Mouse (Mus musculus) midbrain, embryonic 12.5 days (tissue): ENCODE measurements around the gene Hsd17b6. TPM values are rescaled to one million over a fixed set of nuclear protein-coding genes. Genes with fewer than 3 reads are reported as not detected.
"Not testable (repeated sequence)": the region's sequence is repeated elsewhere in the genome, so short reads cannot be mapped to it uniquely, and the experiment has no call there.

ENCODE experiments used
- ATAC-seq: fragments of 200-750 bp; cut with Nextera tagmentation; 2 replicates; pipeline ENCODE4 v1.8.0; 2017; ENCODE audit warnings: low read depth, moderate TSS enrichment, moderate library complexity; ENCODE audit not compliant: low FRiP score
- H3K27ac ChIP-seq: fragments of 300-500 bp; sonication (generic); replicated peaks from 2 replicates; pipeline ENCODE4 v1.5.1; 2016; ENCODE audit warnings: mild to moderate bottlenecking
- H3K27me3 ChIP-seq: fragments of 300-500 bp; sonication (generic); 2 replicates; pipeline ENCODE4 v1.6.1; 2016; ENCODE audit warnings: mild to moderate bottlenecking
- H3K36me3 ChIP-seq: fragments of 300-500 bp; sonication (generic); 2 replicates; pipeline ENCODE4 v1.6.1; 2016
- H3K4me1 ChIP-seq: fragments of 300-500 bp; sonication (generic); 2 replicates; pipeline ENCODE4 v1.6.1; 2016
- H3K4me2 ChIP-seq: fragments of 300-500 bp; sonication (generic); replicated peaks from 2 replicates; pipeline ENCODE4 v1.6.1; 2016; ENCODE audit warnings: mild to moderate bottlenecking, moderate library complexity
- H3K4me3 ChIP-seq: fragments of 300-500 bp; sonication (generic); 2 replicates; pipeline ENCODE4 v1.5.1; 2016; ENCODE audit warnings: mild to moderate bottlenecking
- H3K9ac ChIP-seq: fragments of 300-500 bp; sonication (generic); replicated peaks from 2 replicates; pipeline ENCODE4 v1.6.1; 2016; ENCODE audit warnings: mild to moderate bottlenecking, moderate library complexity
- H3K9me3 ChIP-seq: fragments of 300-500 bp; sonication (generic); 2 replicates; pipeline ENCODE4 v1.6.1; 2016; ENCODE audit warnings: mild to moderate bottlenecking
- WGBS: fragments of 180-500 bp; shearing (Covaris S2); methylation state at CpG from one replicate; pipeline ENCODE4 v1.1.7; 2016; 5-methylcytosine and 5-hydroxymethylcytosine counted together
- polyA plus RNA-seq: library from polyadenylated mRNA; unstranded; fragments of >200 nt; fragmentation: Nextera tagmentation; extraction: Ambion mirVana; gene quantifications from 2 replicates; pipeline ENCODE4 v1.2.1, GENCODE M21; 2016

Gene Hsd17b6
- polyA plus RNA-seq, result not detected in 2 replicates

DNA sequence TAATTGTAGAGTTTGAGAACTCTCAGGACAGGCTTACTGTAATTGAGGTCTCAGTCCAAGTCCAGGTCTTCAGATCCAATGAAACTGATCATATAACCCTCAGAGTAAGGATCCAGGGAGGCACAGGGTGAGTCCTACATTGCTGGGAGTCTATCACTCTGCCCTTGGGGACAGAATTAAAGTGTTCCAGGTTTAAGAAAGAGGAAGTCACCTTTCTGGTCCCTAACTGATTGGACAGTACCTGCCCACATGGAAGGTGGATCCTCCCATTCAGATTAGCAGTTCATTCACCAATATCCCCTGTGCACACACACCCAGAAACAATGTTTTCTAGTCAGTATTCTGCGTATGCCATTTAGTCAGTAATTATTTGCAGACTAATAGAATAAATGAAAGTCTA lies at the start of gene Hsd17b6:
Hsd17b6 (minus strand) TSS at position 166 of the 400 bp plus-strand sequence.
- Histone ChIP-seq H3K9ac (no peak within 1 kb of the TSS), H3K9me3 (no peaks in the 10 kb centered on the region), H3K4me3 (no peak within 1 kb of the TSS), H3K4me2 (no peak within 1 kb of the TSS), H3K4me1 (no peaks in the 10 kb centered on the region), H3K27me3 (no peaks in the 10 kb centered on the region), H3K36me3 (no peaks in the 10 kb centered on the region), H3K27ac (no peak within 1 kb of the TSS)
- ATAC-seq, result no peak
- 94% methylated on average over 1 of the region's 1 CpGs for WGBS

DNA sequence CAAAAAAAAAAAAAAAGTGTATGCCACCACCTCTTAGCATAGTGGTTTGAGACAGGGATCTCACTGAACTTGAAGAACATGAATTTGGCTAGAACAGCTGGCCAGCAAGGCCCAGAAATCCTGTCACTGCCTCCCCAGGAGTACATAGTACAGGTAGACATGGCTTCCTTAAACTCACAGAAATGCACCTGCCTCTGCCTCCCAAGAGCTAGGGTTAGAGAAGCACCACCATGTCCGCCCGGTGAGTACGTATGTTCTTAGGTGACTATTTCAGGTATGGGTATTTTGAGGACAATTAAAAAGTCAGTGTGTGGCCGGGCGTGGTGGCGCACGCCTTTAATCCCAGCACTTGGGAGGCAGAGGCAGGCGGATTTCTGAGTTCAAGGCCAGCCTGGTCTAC lies 45.6 kb upstream of the Hsd17b6 start:
- Histone ChIP-seq H3K9ac (no peak overlapping the region), H3K27ac (no peak overlapping the region), H3K36me3 (peaks cover 35% of the 10 kb centered on the region), H3K4me3 (no peak overlapping the region), H3K4me1 (peaks cover 5% of the 10 kb centered on the region), H3K27me3 (no peaks in the 10 kb centered on the region), H3K9me3 (no peaks in the 10 kb centered on the region), H3K4me2 (no peak overlapping the region)
- ATAC-seq, result no peak
- WGBS, result 92% methylated on average over 8 of the region's 8 CpGs

DNA sequence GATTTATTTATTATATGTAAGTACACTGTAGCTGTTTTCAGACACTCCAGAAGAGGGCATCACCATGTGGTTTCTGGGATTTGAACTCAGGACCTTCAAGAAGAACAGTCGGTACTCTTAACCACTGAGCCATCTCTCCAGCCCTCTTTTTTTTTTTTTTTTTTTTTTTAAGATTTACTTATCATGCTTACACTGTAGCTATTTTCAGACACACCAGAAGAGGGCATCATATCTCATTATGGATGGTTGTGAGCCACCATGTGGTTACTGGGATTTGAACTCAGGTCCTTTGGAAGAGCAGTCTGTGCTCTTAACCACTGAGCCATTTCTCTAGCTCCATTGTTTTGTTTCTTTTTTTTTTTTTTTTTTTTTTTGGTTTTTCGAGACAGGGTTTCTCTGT lies 44.7 kb upstream of the Hsd17b6 start:
- not testable (repeated sequence) for H3K4me3 ChIP-seq
- H3K36me3 ChIP-seq, result peaks cover 42% of the 10 kb centered on the region

DNA sequence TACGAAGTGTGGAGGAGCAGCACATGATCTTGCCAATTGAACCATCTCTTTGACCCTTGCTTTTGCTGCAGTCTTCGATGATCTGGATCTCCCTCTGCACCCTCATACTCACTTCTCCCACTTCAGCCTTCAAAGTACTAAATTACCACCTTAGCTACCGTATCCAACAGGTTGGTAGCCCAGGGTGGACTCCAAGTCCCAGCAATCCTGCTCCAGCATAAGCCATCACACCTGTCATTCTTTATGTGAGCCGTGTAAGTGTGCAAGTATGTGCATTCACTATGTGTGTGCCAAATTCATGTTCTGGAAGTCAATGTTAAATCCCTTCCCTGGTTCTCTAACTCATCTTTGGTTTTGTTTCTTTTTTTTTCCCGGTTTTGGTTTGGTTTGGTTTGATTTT lies 44.2 kb upstream of the Hsd17b6 start:
- Histone ChIP-seq H3K9ac (no peak overlapping the region), H3K36me3 (peaks cover 47% of the 10 kb centered on the region), H3K27ac (no peak overlapping the region), H3K4me1 (no peaks in the 10 kb centered on the region), H3K4me2 (no peak overlapping the region), H3K4me3 (no peak overlapping the region), H3K9me3 (no peaks in the 10 kb centered on the region), H3K27me3 (no peaks in the 10 kb centered on the region)
- 98% methylated on average over 5 of the region's 5 CpGs for WGBS
- no peak for ATAC-seq

More for the DNA sequence above, 44.7 kb upstream of the Hsd17b6 start:
- not testable (repeated sequence) for H3K4me1 ChIP-seq, H3K9me3 ChIP-seq, H3K9ac ChIP-seq, ATAC-seq, H3K4me2 ChIP-seq, H3K27ac ChIP-seq, H3K27me3 ChIP-seq
- 95% methylated on average over 1 of the region's 2 CpGs for WGBS

DNA sequence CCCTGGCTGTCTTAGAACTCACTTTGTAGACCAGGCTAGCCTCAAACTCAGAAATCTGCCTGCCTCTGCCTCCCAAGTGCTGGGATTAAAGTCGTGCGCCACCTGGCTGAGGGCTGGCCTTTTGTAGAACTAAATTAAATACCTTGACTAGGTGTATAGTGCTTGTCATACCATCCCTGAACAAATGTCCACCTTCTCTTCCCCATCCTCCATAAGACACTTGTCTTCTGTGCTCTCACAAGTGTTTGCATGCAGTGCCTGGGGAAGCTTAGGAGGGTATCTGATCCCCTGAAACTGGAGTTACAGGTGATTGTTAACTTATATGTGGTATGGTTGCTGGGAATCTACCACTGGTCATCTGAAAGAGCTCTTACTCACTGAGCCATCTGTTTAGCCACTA lies 42.9 kb upstream of the Hsd17b6 start:
- Histone ChIP-seq H3K4me1 (no peaks in the 10 kb centered on the region), H3K9me3 (no peaks in the 10 kb centered on the region), H3K27ac (no peak overlapping the region), H3K36me3 (peaks cover 59% of the 10 kb centered on the region), H3K27me3 (no peaks in the 10 kb centered on the region), H3K9ac (no peak overlapping the region), H3K4me3 (no peak overlapping the region), H3K4me2 (no peak overlapping the region)
- 92% methylated on average over 2 of the region's 2 CpGs for WGBS
- ATAC-seq, result no peak

DNA sequence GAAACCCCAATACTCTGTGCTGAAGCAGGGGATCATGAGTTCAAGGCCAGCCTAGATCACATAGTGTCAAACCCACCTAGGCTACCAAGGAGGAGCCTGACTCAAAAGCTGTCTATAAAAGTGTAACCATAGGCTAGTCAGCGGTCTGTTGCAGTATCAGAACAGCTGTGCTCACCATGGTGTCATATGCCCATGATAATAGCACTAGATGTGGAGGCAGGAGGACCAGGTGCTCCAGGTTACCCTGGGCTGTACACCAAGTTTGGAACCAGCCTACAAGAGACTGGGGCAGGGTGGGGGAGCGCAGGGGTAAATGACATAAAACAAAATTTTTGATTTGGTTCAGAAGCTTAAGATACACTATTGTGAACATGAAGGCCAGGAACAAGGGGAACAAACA lies 42.3 kb upstream of the Hsd17b6 start:
- H3K9ac ChIP-seq, result no peak overlapping the region
- no peaks in the 10 kb centered on the region for H3K27me3 ChIP-seq
- H3K9me3 ChIP-seq, result no peaks in the 10 kb centered on the region
- no peak overlapping the region for H3K4me2 ChIP-seq
- 98% methylated on average over 2 of the region's 2 CpGs for WGBS
- H3K4me3 ChIP-seq, result no peak overlapping the region
- H3K36me3 ChIP-seq, result peaks cover 65% of the 10 kb centered on the region
- H3K4me1 ChIP-seq, result 0 out of 2 replicates have a peak, but pooled peaks cover 3% of the 10 kb centered on the region
- H3K27ac ChIP-seq, result no peak overlapping the region
- ATAC-seq, result no peak; the same call in 1 of the 2 replicates

DNA sequence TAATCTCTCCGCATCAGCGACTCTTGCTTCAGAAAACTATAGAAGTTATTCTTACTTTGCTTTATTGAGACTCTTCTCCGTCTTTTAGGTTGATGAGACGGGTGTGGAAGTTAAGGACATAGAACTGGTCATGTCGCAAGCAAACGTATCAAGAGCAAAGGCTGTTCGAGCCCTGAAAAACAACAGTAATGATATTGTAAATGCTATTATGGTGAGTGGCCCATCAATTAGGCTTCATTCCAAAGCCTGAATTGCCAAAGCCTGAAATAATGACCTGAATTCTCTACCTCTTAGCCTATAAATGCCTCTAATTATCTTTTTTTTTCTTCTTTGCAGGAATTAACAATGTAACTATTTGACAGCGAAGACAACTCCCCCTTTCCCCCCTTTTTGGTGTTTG lies 40.7 kb upstream of the Hsd17b6 start:
- Histone ChIP-seq H3K4me3 (no peak overlapping the region), H3K4me1 (0 out of 2 replicates have a peak, but pooled peaks cover 10% of the 10 kb centered on the region), H3K27ac (no peak overlapping the region), H3K36me3 (peaks cover 81% of the 10 kb centered on the region), H3K4me2 (no peak overlapping the region), H3K27me3 (no peaks in the 10 kb centered on the region), H3K9ac (no peak overlapping the region), H3K9me3 (no peaks in the 10 kb centered on the region)
- no peak for ATAC-seq
- WGBS, result 97% methylated on average over 8 of the region's 8 CpGs

DNA sequence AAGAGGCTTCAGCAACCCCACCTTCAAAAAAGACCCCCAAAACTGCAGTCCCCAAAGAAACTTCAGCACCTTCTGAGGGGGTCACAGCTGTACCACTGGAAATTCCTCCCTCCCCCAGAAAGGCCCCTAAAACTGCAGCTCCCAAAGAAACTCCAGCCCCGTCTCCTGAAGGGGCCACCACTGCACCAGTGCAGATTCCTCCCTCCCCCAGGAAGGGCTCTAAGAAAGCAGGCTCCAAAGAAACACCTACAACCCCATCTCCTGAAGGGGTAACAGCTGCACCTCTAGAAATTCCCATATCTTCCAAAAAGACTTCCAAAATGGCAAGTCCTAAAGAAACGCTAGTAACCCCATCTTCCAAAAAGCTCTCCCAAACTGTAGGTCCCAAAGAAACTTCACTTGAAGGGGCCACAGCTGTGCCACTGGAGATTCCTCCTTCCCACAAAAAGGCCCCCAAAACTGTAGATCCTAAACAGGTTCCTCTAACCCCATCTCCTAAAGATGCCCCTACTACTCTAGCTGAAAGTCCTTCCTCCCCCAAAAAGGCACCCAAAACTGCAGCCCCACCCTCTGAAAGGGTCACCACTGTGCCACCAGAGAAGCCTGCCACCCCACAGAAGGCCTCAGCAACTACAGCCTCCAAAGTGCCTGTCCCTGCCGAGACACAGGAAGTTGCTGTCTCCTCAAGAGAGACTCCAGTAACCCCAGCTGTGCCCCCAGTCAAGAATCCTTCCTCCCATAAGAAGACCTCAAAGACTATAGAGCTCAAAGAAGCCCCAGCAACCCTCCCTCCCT lies 35.8 kb upstream of the Hsd17b6 start:
- Histone ChIP-seq H3K4me3 (no peak overlapping the region), H3K27me3 (no peaks in the 10 kb centered on the region), H3K9me3 (no peaks in the 10 kb centered on the region), H3K9ac (no peak overlapping the region), H3K4me1 (peaks cover 27% of the 10 kb centered on the region), H3K36me3 (peaks cover 93% of the 10 kb centered on the region), H3K27ac (no peak overlapping the region), H3K4me2 (no peak overlapping the region)
- ATAC-seq, result no peak
- WGBS, result 74% methylated on average over 3 of the region's 3 CpGs

DNA sequence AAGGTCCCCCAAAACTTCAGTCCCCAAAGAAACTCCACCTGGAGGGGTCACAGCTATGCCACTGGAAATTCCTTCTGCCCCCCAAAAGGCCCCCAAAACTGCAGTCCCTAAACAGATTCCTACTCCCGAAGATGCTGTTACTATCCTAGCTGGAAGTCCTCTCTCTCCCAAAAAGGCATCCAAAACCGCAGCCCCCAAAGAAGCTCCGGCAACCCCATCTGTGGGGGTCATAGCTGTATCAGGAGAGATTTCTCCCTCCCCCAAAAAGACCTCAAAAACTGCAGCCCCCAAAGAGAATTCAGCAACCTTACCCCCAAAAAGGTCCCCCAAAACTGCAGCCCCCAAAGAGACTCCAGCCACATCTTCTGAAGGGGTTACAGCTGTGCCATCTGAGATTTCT lies 35.1 kb upstream of the Hsd17b6 start:
- H3K9me3 ChIP-seq, result no peaks in the 10 kb centered on the region
- peaks cover 85% of the 10 kb centered on the region for H3K36me3 ChIP-seq
- no peak overlapping the region for H3K27ac ChIP-seq
- H3K4me3 ChIP-seq, result no peak overlapping the region
- peaks cover 32% of the 10 kb centered on the region for H3K4me1 ChIP-seq
- WGBS, result 91% methylated on average over 3 of the region's 3 CpGs
- ATAC-seq, result no peak
- no peak overlapping the region for H3K9ac ChIP-seq
- no peaks in the 10 kb centered on the region for H3K27me3 ChIP-seq
- H3K4me2 ChIP-seq, result no peak overlapping the region

DNA sequence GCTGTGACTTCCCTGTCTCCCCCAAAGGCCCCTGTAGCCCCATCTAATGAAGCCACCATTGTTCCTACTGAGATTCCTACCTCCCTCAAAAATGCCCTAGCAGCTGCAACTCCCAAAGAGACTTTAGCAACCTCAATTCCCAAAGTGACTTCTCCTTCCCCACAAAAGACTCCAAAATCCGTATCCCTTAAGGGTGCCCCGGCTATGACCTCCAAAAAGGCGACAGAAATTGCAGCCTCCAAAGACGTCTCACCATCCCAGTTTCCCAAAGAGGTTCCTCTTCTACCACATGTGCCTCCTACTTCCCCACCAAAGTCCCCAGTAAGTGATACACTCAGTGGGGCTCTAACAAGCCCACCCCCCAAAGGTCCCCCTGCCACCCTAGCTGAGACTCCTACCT lies 34.2 kb upstream of the Hsd17b6 start:
- Histone ChIP-seq H3K27me3 (no peaks in the 10 kb centered on the region), H3K27ac (no peak overlapping the region), H3K9me3 (no peaks in the 10 kb centered on the region), H3K9ac (no peak overlapping the region), H3K4me2 (no peak overlapping the region), H3K4me3 (no peak overlapping the region), H3K36me3 (peaks cover 79% of the 10 kb centered on the region), H3K4me1 (peaks cover 40% of the 10 kb centered on the region)
- 82% methylated on average over 4 of the region's 4 CpGs for WGBS
- ATAC-seq, result no peak

DNA sequence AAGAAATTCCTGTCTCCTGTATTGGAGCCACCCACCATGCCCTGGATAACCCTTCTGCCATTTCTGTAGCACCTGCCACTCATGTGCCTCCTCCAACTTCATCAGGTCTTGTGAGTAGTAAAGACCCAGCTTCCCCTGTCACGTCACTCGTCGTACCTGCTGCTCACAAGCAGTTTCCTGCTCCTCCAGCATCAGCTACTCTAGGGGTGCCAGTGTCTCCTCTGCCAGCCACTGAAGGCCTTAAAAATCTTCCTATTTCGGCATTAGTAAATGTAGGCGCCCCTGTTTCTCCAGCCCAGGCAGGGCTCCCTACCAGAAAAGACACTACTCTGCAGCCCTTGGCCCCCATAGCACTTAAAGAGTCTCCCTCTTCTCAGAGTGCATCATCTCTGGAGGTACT lies 32.9 kb upstream of the Hsd17b6 start:
- no peak overlapping the region for H3K27ac ChIP-seq
- 90% methylated on average over 5 of the region's 5 CpGs for WGBS
- peaks cover 40% of the 10 kb centered on the region for H3K4me1 ChIP-seq
- H3K36me3 ChIP-seq, result peaks cover 65% of the 10 kb centered on the region
- no peaks in the 10 kb centered on the region for H3K27me3 ChIP-seq
- H3K9ac ChIP-seq, result no peak overlapping the region
- no peak for ATAC-seq
- no peak overlapping the region for H3K4me2 ChIP-seq
- H3K9me3 ChIP-seq, result no peaks in the 10 kb centered on the region
- no peak overlapping the region for H3K4me3 ChIP-seq

DNA sequence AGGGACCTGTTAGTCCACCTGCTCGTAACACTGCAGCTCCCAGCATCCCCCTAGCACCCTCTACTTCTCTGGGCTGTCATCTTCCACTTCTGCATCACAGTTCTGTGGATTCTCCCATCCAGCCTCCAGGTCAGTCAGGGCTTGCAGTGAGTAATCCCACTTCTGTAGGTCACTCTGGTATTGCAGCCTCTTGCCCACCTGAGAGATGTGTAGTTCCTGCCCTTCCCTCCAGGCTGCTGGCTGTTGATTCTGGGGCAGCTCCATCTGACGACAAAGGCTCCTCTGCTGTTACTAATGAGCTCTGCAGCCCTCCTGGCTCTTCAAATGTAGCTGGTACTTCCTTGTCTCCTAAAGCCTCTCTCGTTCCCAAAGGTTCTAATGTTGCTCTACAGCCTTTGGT lies 32.4 kb upstream of the Hsd17b6 start:
- ATAC-seq, result no peak
- H3K9ac ChIP-seq, result no peak overlapping the region; the same call in 1 of the 2 replicates
- WGBS, result 76% methylated on average over 3 of the region's 3 CpGs
- H3K4me3 ChIP-seq, result no peak overlapping the region
- H3K9me3 ChIP-seq, result no peaks in the 10 kb centered on the region
- peaks cover 39% of the 10 kb centered on the region for H3K4me1 ChIP-seq
- H3K27ac ChIP-seq, result no peak overlapping the region
- peaks cover 61% of the 10 kb centered on the region for H3K36me3 ChIP-seq
- H3K4me2 ChIP-seq, result no peak overlapping the region
- no peaks in the 10 kb centered on the region for H3K27me3 ChIP-seq

DNA sequence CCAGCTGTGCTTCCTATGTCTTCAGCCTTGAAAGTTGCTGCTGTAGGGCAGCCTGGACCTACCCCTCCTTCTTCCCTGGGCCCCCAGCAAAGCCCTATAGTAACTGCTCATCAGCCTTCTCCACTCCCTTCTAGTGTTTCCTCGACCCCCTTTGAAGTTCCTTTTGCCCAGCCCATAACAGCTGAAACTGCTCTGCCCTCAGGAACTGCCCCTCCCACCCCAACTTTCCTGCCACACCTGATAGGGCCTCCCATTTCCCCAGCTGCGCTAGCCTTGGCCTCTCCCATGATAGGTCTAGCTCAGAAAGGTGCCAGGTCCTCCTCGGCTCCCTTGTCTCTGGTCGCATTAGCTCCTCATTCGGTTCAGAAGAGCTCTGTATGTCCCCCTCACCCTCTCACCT lies 31.8 kb upstream of the Hsd17b6 start:
- Histone ChIP-seq H3K4me1 (peaks cover 40% of the 10 kb centered on the region), H3K9ac (peak overlapping the region; percentile 7; the same call in 1 of the 2 replicates), H3K4me2 (no peak overlapping the region), H3K27me3 (no peaks in the 10 kb centered on the region), H3K9me3 (no peaks in the 10 kb centered on the region), H3K36me3 (peaks cover 54% of the 10 kb centered on the region), H3K27ac (no peak overlapping the region), H3K4me3 (no peak overlapping the region)
- 72% methylated on average over 5 of the region's 5 CpGs for WGBS
- ATAC-seq, result no peak
